Mouse (Mus musculus): ENCODE measurements around the gene Pfkp.

Gene Pfkp

GRCm38 (mm10) chr13:6637534-6638124 is 10.9 kb downstream of the Pfkp start:
- no peak for DNase-seq (ENCODE audit: low spot score in 2 of 2)

GRCm38 (mm10) chr13:6636976-6637375 is 11.6 kb downstream of the Pfkp start:
- no peak for DNase-seq (ENCODE audit: low spot score in 2 of 2)

- DNase-seq (ENCODE audit: low spot score in 2 of 2): no peak
Observed at GRCm38 (mm10) chr13:6636520-6636919, 12.1 kb downstream of the Pfkp start.

- no peak for DNase-seq (ENCODE audit: low spot score in 2 of 2)
Observed at GRCm38 (mm10) chr13:6635138-6636076, 13.2 kb downstream of the Pfkp start.

- DNase-seq (ENCODE audit: low spot score in 2 of 2): no peak
Observed at GRCm38 (mm10) chr13:6634063-6634462, 14.5 kb downstream of the Pfkp start.

- DNase-seq (ENCODE audit: low spot score in 2 of 2): no peak
Observed at GRCm38 (mm10) chr13:6633524-6633923, 15.1 kb downstream of the Pfkp start.

- DNase-seq (ENCODE audit: low spot score in 2 of 2): no peak
Observed at GRCm38 (mm10) chr13:6632935-6633334, 15.6 kb downstream of the Pfkp start.

- no peak for DNase-seq (ENCODE audit: low spot score in 2 of 2)
Observed at GRCm38 (mm10) chr13:6632513-6632912, 16.1 kb downstream of the Pfkp start.

- DNase-seq (ENCODE audit: low spot score in 2 of 2): no peak
Observed at GRCm38 (mm10) chr13:6631772-6632510, 16.6 kb downstream of the Pfkp start.

GRCm38 (mm10) chr13:6630660-6631059 is 17.9 kb downstream of the Pfkp start:
- no peak for DNase-seq (ENCODE audit: low spot score in 2 of 2)

GRCm38 (mm10) chr13:6629927-6630326 is 18.6 kb downstream of the Pfkp start:
- DNase-seq (ENCODE audit: low spot score in 2 of 2): no peak

GRCm38 (mm10) chr13:6628998-6629764 is 19.4 kb downstream of the Pfkp start:
- no peak for DNase-seq (ENCODE audit: low spot score in 2 of 2)

GRCm38 (mm10) chr13:6628261-6628660 is 20.3 kb downstream of the Pfkp start:
- no peak for DNase-seq (ENCODE audit: low spot score in 2 of 2)

GRCm38 (mm10) chr13:6627352-6627751 is 21.2 kb downstream of the Pfkp start:
- no peak for DNase-seq (ENCODE audit: low spot score in 2 of 2)

- no peak for DNase-seq (ENCODE audit: low spot score in 2 of 2)
Observed at GRCm38 (mm10) chr13:6626508-6627114, 22.0 kb downstream of the Pfkp start.

- DNase-seq (ENCODE audit: low spot score in 2 of 2): no peak
Observed at GRCm38 (mm10) chr13:6625942-6626341, 22.6 kb downstream of the Pfkp start.

- no peak for DNase-seq (ENCODE audit: low spot score in 2 of 2)
Observed at GRCm38 (mm10) chr13:6624604-6625003, 24.0 kb downstream of the Pfkp start.

- no peak for DNase-seq (ENCODE audit: low spot score in 2 of 2)
Observed at GRCm38 (mm10) chr13:6624121-6624520, 24.5 kb downstream of the Pfkp start.

- no peak for DNase-seq (ENCODE audit: low spot score in 2 of 2)
Observed at GRCm38 (mm10) chr13:6621831-6622230, 26.7 kb downstream of the Pfkp start.

GRCm38 (mm10) chr13:6620250-6620649 is 28.3 kb downstream of the Pfkp start:
- no peak for DNase-seq (ENCODE audit: low spot score in 2 of 2)

GRCm38 (mm10) chr13:6618711-6619110 is 29.9 kb downstream of the Pfkp start:
- DNase-seq (ENCODE audit: low spot score in 2 of 2): no peak
